Mouse (Mus musculus) kidney, adult 2 months (tissue): ENCODE results near the gene Rbfox1.

ENCODE experiments used
- CTCF ChIP-seq: fragments of 200-500 bp; conservative IDR thresholded peaks from 2 replicates; pipeline ENCODE4 v1.5.1; 2011; ENCODE audit warnings: low read depth, mild to moderate bottlenecking, control low read depth, low read length, moderate library complexity, mixed read lengths; ENCODE audit not compliant: insufficient read depth, insufficient read length
- POLR2A ChIP-seq: fragments of 200-500 bp; IDR thresholded peaks from one replicate; pipeline ENCODE4 v1.6.1; 2011; ENCODE audit warnings: low read depth, low read length, control low read depth

GRCm38 (mm10) chr16:6034876-6035275, 149.7 kb downstream of the Rbfox1 start:
- TF ChIP-seq CTCF (no peak), POLR2A (no peak)
